In genomic region chr10:81340551-81341332, GRCm38 (mm10) we compare ENCODE assay signal across 17 mouse cellular contexts. TPM values are rescaled to one million over a fixed set of nuclear protein-coding genes. Genes with fewer than 3 reads are reported as not detected.
DNase-seq lines count a peak whose midpoint lies in the region; ATAC-seq and TF ChIP-seq lines count a peak whose summit lies in the region.
"Had no signal": no experiment of that assay in that cellular context is flagged by ENCODE, and none has a peak within 500 bp of the region (broad histone marks: within the 10 kb centered on the region; RNA-seq: fewer than 3 reads in every experiment).

No protein-coding gene starts in this region.

- ATAC-seq in hindbrain, embryonic 13.5 days (ENCODE audit: low FRiP score): no peak
- ATAC-seq in liver, embryonic 15.5 days (ENCODE audit: insufficient read depth): peak; percentile 35; the same call in 1 of the 2 replicates
- ATAC-seq: hindbrain, embryonic 16.5 days; intestine, postnatal 0 days; midbrain, embryonic 15.5 days had no signal

- 35% methylated on average over 17 of the region's 17 CpGs for WGBS in hindbrain, embryonic 10.5 days
- WGBS in hindbrain, embryonic 13.5 days: 34% methylated on average over 17 of the region's 17 CpGs
- WGBS in liver, embryonic 15.5 days (ENCODE audit: insufficient replicate concordance): 42% methylated on average over 17 of the region's 17 CpGs

- no peak overlapping the region for H3K27ac ChIP-seq in hindbrain, embryonic 10.5 days
- no peak overlapping the region for H3K27ac ChIP-seq in hindbrain, embryonic 13.5 days
- H3K27ac ChIP-seq in liver, embryonic 15.5 days (replicated peaks): no peak overlapping the region
- H3K27ac ChIP-seq: gastrocnemius, adult 2 months; heart, embryonic 13.5 days; midbrain, embryonic 15.5 days; neural tube, embryonic 15.5 days had no signal

- peaks cover 8% of the 10 kb centered on the region for H3K36me3 ChIP-seq in hindbrain, embryonic 10.5 days
- no peaks in the 10 kb centered on the region for H3K36me3 ChIP-seq in hindbrain, embryonic 13.5 days
- peaks cover 7% of the 10 kb centered on the region for H3K36me3 ChIP-seq in E14TG2a.4 (ENCODE audit: insufficient read depth, low read length)
- H3K36me3 ChIP-seq in liver, embryonic 15.5 days (replicated peaks): 0 out of 2 replicates have a peak, but pooled peaks cover under 1% of the 10 kb centered on the region
- H3K36me3 ChIP-seq: midbrain, embryonic 15.5 days; neural tube, embryonic 15.5 days had no signal

- H3K9ac ChIP-seq in hindbrain, embryonic 13.5 days: no peak overlapping the region
- H3K9ac ChIP-seq in liver, embryonic 15.5 days: no peak overlapping the region
- H3K9ac ChIP-seq: heart, embryonic 13.5 days; midbrain, embryonic 15.5 days; neural tube, embryonic 15.5 days had no signal

- DNase-seq in hindbrain, embryonic 10.5 days (ENCODE audit: low spot score): no peak
- peak; percentile 96 for DNase-seq in R1 (ENCODE audit: low read depth, low spot score)
- DNase-seq in gastrocnemius, adult 18-20 months (ENCODE audit: low spot score): no peak
- DNase-seq in MN1 (ENCODE audit: low spot score): no peak

- no peak for TF ChIP-seq CTCF in E14TG2a.4 (conservative IDR thresholded peaks at IDR 0.05; ENCODE audit: low read length)

- H3K4me1 ChIP-seq in hindbrain, embryonic 10.5 days (replicated peaks): peaks cover 42% of the 10 kb centered on the region
- peaks cover 8% of the 10 kb centered on the region for H3K4me1 ChIP-seq in hindbrain, embryonic 13.5 days (replicated peaks)
- peaks cover 74% of the 10 kb centered on the region for H3K4me1 ChIP-seq in E14TG2a.4 (replicated peaks; ENCODE audit: low read depth, low read length)
- H3K4me1 ChIP-seq in liver, embryonic 15.5 days (replicated peaks): peaks cover 40% of the 10 kb centered on the region

- no peaks in the 10 kb centered on the region for H3K9me3 ChIP-seq in hindbrain, embryonic 10.5 days
- no peaks in the 10 kb centered on the region for H3K9me3 ChIP-seq in hindbrain, embryonic 13.5 days
- H3K9me3 ChIP-seq in E14TG2a.4 (ENCODE audit: low read length): no peaks in the 10 kb centered on the region
- no peaks in the 10 kb centered on the region for H3K9me3 ChIP-seq in liver, embryonic 15.5 days (replicated peaks)
- H3K9me3 ChIP-seq: heart, embryonic 13.5 days; megakaryocyte, embryonic 14.5 days; midbrain, embryonic 15.5 days; neural tube, embryonic 15.5 days had no signal

- H3K4me3 ChIP-seq in hindbrain, embryonic 10.5 days: 0 out of 2 replicates have a peak overlapping the region, but pooled peaks have one; percentile 5
- H3K4me3 ChIP-seq in hindbrain, embryonic 13.5 days: no peak overlapping the region
- H3K4me3 ChIP-seq in E14TG2a.4 (replicated peaks; ENCODE audit: low read length): peak overlapping the region; percentile 56
- H3K4me3 ChIP-seq in liver, embryonic 15.5 days (replicated peaks): no peak overlapping the region
- H3K4me3 ChIP-seq: heart, embryonic 13.5 days; megakaryocyte, embryonic 14.5 days; midbrain, embryonic 15.5 days; myocyte; neural tube, embryonic 15.5 days had no signal

- peaks cover 89% of the 10 kb centered on the region for H3K27me3 ChIP-seq in hindbrain, embryonic 10.5 days (ENCODE audit: insufficient read depth, poor library complexity, severe bottlenecking)
- H3K27me3 ChIP-seq in hindbrain, embryonic 13.5 days: peaks cover 79% of the 10 kb centered on the region
- peaks cover 64% of the 10 kb centered on the region for H3K27me3 ChIP-seq in E14TG2a.4 (ENCODE audit: insufficient read depth, low read length)
- H3K27me3 ChIP-seq in liver, embryonic 15.5 days: peaks cover 83% of the 10 kb centered on the region

- H3K4me2 ChIP-seq in hindbrain, embryonic 13.5 days: no peak overlapping the region
- H3K4me2 ChIP-seq in liver, embryonic 15.5 days: peak overlapping the region; percentile 13
- H3K4me2 ChIP-seq: heart, embryonic 13.5 days; midbrain, embryonic 15.5 days; neural tube, embryonic 15.5 days had no signal

RNA-seq across cellular contexts. Expression of gene Gipc3, which starts 2.3 kb away (rescaled TPM):
- not detected in 2 replicates for polyA plus RNA-seq in hindbrain, embryonic 10.5 days (2016; fragmentation: Nextera tagmentation; extraction: Ambion mirVana)
- polyA plus RNA-seq in hindbrain, embryonic 13.5 days (2015; fragmentation: Nextera tagmentation; extraction: Ambion mirVana): not detected in 2 replicates
- not detected in 2 replicates for polyA plus RNA-seq in liver, embryonic 15.5 days (2015; fragmentation: Nextera tagmentation; extraction: Ambion mirVana)
- total RNA-seq in gastrocnemius, adult 18-20 months (2021): 1 to 10 TPM in 1 of 2 experiments, under 1 TPM in 1; 0.39 to 1.4 TPM
- polyA plus RNA-seq: forebrain, embryonic 11.5 days; heart, embryonic 13.5 days; hindbrain, embryonic 16.5 days; midbrain, embryonic 15.5 days; neural tube, embryonic 15.5 days; stomach, embryonic 14.5 days had no signal

RNA-seq across cellular contexts. Expression of gene Hmg20b, which starts 9.5 kb away (rescaled TPM):
- polyA plus RNA-seq in hindbrain, embryonic 10.5 days (2016; fragmentation: Nextera tagmentation; extraction: Ambion mirVana): 111 and 128 TPM in 2 replicates
- polyA plus RNA-seq in hindbrain, embryonic 13.5 days (2015; fragmentation: Nextera tagmentation; extraction: Ambion mirVana): 47.3 and 50.4 TPM in 2 replicates
- polyA plus RNA-seq in liver, embryonic 15.5 days (2015; fragmentation: Nextera tagmentation; extraction: Ambion mirVana): 22.3 and 22.6 TPM in 2 replicates
- 10 to 100 TPM; 14.7 to 19.6 TPM for total RNA-seq in gastrocnemius, adult 18-20 months (2021)

RNA-seq across cellular contexts. Expression of gene Tbxa2r, which starts 12.2 kb away (rescaled TPM):
- 3.3 and 3.6 TPM in 2 replicates for polyA plus RNA-seq in hindbrain, embryonic 10.5 days (2016; fragmentation: Nextera tagmentation; extraction: Ambion mirVana)
- polyA plus RNA-seq in hindbrain, embryonic 13.5 days (2015; fragmentation: Nextera tagmentation; extraction: Ambion mirVana): 4.6 and 5.6 TPM in 2 replicates
- 4.0 and 5.0 TPM in 2 replicates for polyA plus RNA-seq in liver, embryonic 15.5 days (2015; fragmentation: Nextera tagmentation; extraction: Ambion mirVana)
- total RNA-seq in gastrocnemius, adult 18-20 months (2021): under 1 TPM; 0.16 to 0.55 TPM

RNA-seq across cellular contexts. Expression of gene Mfsd12, which starts 16.5 kb away (rescaled TPM):
- 9.2 and 12.9 TPM in 2 replicates for polyA plus RNA-seq in hindbrain, embryonic 10.5 days (2016; fragmentation: Nextera tagmentation; extraction: Ambion mirVana)
- 11.9 and 12.4 TPM in 2 replicates for polyA plus RNA-seq in hindbrain, embryonic 13.5 days (2015; fragmentation: Nextera tagmentation; extraction: Ambion mirVana)
- polyA plus RNA-seq in liver, embryonic 15.5 days (2015; fragmentation: Nextera tagmentation; extraction: Ambion mirVana): 15.0 and 16.5 TPM in 2 replicates
- 1 to 10 TPM; 2.3 to 2.8 TPM for total RNA-seq in gastrocnemius, adult 18-20 months (2021)

RNA-seq across cellular contexts. Expression of gene Cactin, which starts 19.8 kb away (rescaled TPM):
- polyA plus RNA-seq in hindbrain, embryonic 10.5 days (2016; fragmentation: Nextera tagmentation; extraction: Ambion mirVana): 53.2 and 58.8 TPM in 2 replicates
- 33.5 and 34.7 TPM in 2 replicates for polyA plus RNA-seq in hindbrain, embryonic 13.5 days (2015; fragmentation: Nextera tagmentation; extraction: Ambion mirVana)
- polyA plus RNA-seq in liver, embryonic 15.5 days (2015; fragmentation: Nextera tagmentation; extraction: Ambion mirVana): 24.3 and 29.5 TPM in 2 replicates
- 10 to 100 TPM; 10.1 to 10.9 TPM for total RNA-seq in gastrocnemius, adult 18-20 months (2021)

Comparison
In these comparisons a context has a peak if more than half of its experiments do, and no peak if none do; other contexts are left out.
1. H3K4me3 ChIP-seq: peak in hindbrain, embryonic 10.5 days (single experiment) and E14TG2a.4 (single experiment); none in hindbrain, embryonic 13.5 days (single experiment) and liver, embryonic 15.5 days (single experiment).